Mouse (Mus musculus): ENCODE results near the gene Tspear. TPM values are rescaled to one million over a fixed set of nuclear protein-coding genes. Genes with fewer than 3 reads are reported as not detected.
"Not testable (repeated sequence)": the region's sequence is repeated elsewhere in the genome, so short reads cannot be mapped to it uniquely, and the experiment has no call there.

Tspear gene
- total RNA-seq (2021), result under 1 TPM in 1 of 2 experiments, not detected in 1; 0.20 TPM
- long read RNA-seq, result 0 reads

- DNase-seq (ENCODE audit: low spot score in 2 of 2), result no peak
Measured at GRCm38 (mm10) chr10:77685895-77686664, at the start of gene Tspear. Gene Tspear, plus strand, starts transcription at chr10:77686569.

- no peak for DNase-seq (ENCODE audit: low spot score in 2 of 2)
Measured at GRCm38 (mm10) chr10:77638956-77639355, 47.4 kb upstream of the Tspear start.

- no peak for DNase-seq (ENCODE audit: low spot score in 2 of 2)
Measured at GRCm38 (mm10) chr10:77643160-77643559, 43.2 kb upstream of the Tspear start.

GRCm38 (mm10) chr10:77645571-77645970 is 40.8 kb upstream of the Tspear start:
- DNase-seq (ENCODE audit: low spot score in 2 of 2), result no peak

GRCm38 (mm10) chr10:77647461-77647860 is 38.9 kb upstream of the Tspear start:
- DNase-seq (ENCODE audit: low spot score in 2 of 2), result no peak

GRCm38 (mm10) chr10:77647901-77648300 is 38.5 kb upstream of the Tspear start:
- no peak for DNase-seq (ENCODE audit: low spot score in 2 of 2)

- DNase-seq (ENCODE audit: low spot score in 2 of 2), result no peak
Measured at GRCm38 (mm10) chr10:77652046-77652445, 34.3 kb upstream of the Tspear start.

GRCm38 (mm10) chr10:77658286-77658994 is 27.9 kb upstream of the Tspear start:
- no peak for DNase-seq (ENCODE audit: low spot score in 2 of 2)

GRCm38 (mm10) chr10:77663949-77664665 is 22.3 kb upstream of the Tspear start:
- no peak for DNase-seq (ENCODE audit: low spot score in 2 of 2)

GRCm38 (mm10) chr10:77666342-77666741 is 20.0 kb upstream of the Tspear start:
- DNase-seq (ENCODE audit: low spot score in 2 of 2), result no peak

- peak in 1 of 2 experiments; percentile 49 for DNase-seq (ENCODE audit: low spot score in 2 of 2)
Measured at GRCm38 (mm10) chr10:77667402-77667801, 19.0 kb upstream of the Tspear start.

- DNase-seq (ENCODE audit: low spot score in 2 of 2), result no peak
Measured at GRCm38 (mm10) chr10:77670710-77671109, 15.7 kb upstream of the Tspear start.

- no peak for DNase-seq (ENCODE audit: low spot score in 2 of 2)
Measured at GRCm38 (mm10) chr10:77671519-77671918, 14.8 kb upstream of the Tspear start.

- DNase-seq (ENCODE audit: low spot score in 2 of 2), result no peak
Measured at GRCm38 (mm10) chr10:77673765-77674164, 12.6 kb upstream of the Tspear start.

GRCm38 (mm10) chr10:77677562-77677961 is 8.8 kb upstream of the Tspear start:
- DNase-seq (ENCODE audit: low spot score in 2 of 2), result no peak

GRCm38 (mm10) chr10:77682994-77683393 is 3.4 kb upstream of the Tspear start:
- DNase-seq (ENCODE audit: low spot score in 2 of 2), result peak in 1 of 2 experiments; percentile 31

- no peak for DNase-seq (ENCODE audit: low spot score in 2 of 2)
Measured at GRCm38 (mm10) chr10:77684181-77684580, 2.2 kb upstream of the Tspear start.

- no peak for DNase-seq (ENCODE audit: low spot score in 2 of 2)
Measured at GRCm38 (mm10) chr10:77687021-77687420, 652 bp downstream of the Tspear start.

GRCm38 (mm10) chr10:77690356-77690807 is 4.0 kb downstream of the Tspear start, which contains the start of gene Gm19402:
Gene Gm19402, minus strand, starts transcription at chr10:77690757.
- not testable (repeated sequence) for DNase-seq (ENCODE audit: low spot score in 2 of 2)

- DNase-seq (ENCODE audit: low spot score in 2 of 2), result no peak
Measured at GRCm38 (mm10) chr10:77697133-77697532, 10.8 kb downstream of the Tspear start, which contains the start of gene Gm9508. Gene Gm9508, minus strand, starts transcription at chr10:77697233.

GRCm38 (mm10) chr10:77706326-77706725 is 20.0 kb downstream of the Tspear start, which contains the start of gene Gm10272:
Gene Gm10272, plus strand, starts transcription at chr10:77706626.
- DNase-seq (ENCODE audit: low spot score in 2 of 2), result no peak

All from layer of hippocampus, adult 18-20 months (tissue).